Mouse (Mus musculus): ENCODE data around the gene Zfp369. TPM values are rescaled to one million over a fixed set of nuclear protein-coding genes. Genes with fewer than 3 reads are reported as not detected.

Gene Zfp369
- total and polyA plus RNA-seq, 3 experiments, result 11.0 to 23.3 (median 21.2) TPM

Other genes with a start within 250 kb of the Zfp369 start
- gene Spata31d1c, start 245.8 kb upstream of the Zfp369 start, total RNA-seq (2021), result not detected
- gene Spata31d1c, start 245.8 kb upstream of the Zfp369 start, polyA plus RNA-seq (2012; rRNA removed), result not detected in 2 replicates
- not detected for gene Prss47, start 226.1 kb upstream of the Zfp369 start, total RNA-seq (2021)
- not detected in 2 replicates for gene Prss47, start 226.1 kb upstream of the Zfp369 start, polyA plus RNA-seq (2012; rRNA removed)
- 10 to 100 TPM; 15.3 to 15.4 TPM for gene Mfsd14b, start 165.8 kb upstream of the Zfp369 start, total RNA-seq (2021)
- gene Mfsd14b, start 165.8 kb upstream of the Zfp369 start, polyA plus RNA-seq (2012; rRNA removed), result 7.9 and 13.0 TPM in 2 replicates
- not detected for gene Olfr465-ps1, start 140.7 kb upstream of the Zfp369 start, total RNA-seq (2021)
- gene Olfr465-ps1, start 140.7 kb upstream of the Zfp369 start, polyA plus RNA-seq (2012; rRNA removed), result not detected in 2 replicates
- gene Olfr466, start 128.6 kb upstream of the Zfp369 start, total RNA-seq (2021), result not detected
- not detected in 2 replicates for gene Olfr466, start 128.6 kb upstream of the Zfp369 start, polyA plus RNA-seq (2012; rRNA removed)
- gene Nlrp4f, start 72.8 kb upstream of the Zfp369 start, total RNA-seq (2021), result not detected
- not detected in 2 replicates for gene Nlrp4f, start 72.8 kb upstream of the Zfp369 start, polyA plus RNA-seq (2012; rRNA removed)
- not detected for gene Gm10775, start 19.3 kb upstream of the Zfp369 start, total RNA-seq (2021)
- not detected in 2 replicates for gene Gm10775, start 19.3 kb upstream of the Zfp369 start, polyA plus RNA-seq (2012; rRNA removed)
- gene Gm10139, start 233.9 kb downstream of the Zfp369 start, total RNA-seq (2021), result not detected
- not detected in 2 replicates for gene Gm10139, start 233.9 kb downstream of the Zfp369 start, polyA plus RNA-seq (2012; rRNA removed)